Mouse (Mus musculus): ENCODE measurements around the gene Ube2c. TPM values are rescaled to one million over a fixed set of nuclear protein-coding genes. Genes with fewer than 3 reads are reported as not detected.
A peak's percentile ranks its signal among the peaks of the same experiment; 100 is the strongest.
"Not testable (repeated sequence)": the region's sequence is repeated elsewhere in the genome, so short reads cannot be mapped to it uniquely, and the experiment has no call there.

Gene Ube2c
- total RNA-seq, 2 experiments from 2014 or later: 1.4 to 4.0 TPM

- DNase-seq (ENCODE audit: low spot score in 2 of 2): no peak
Observed at GRCm38 (mm10) chr2:164787779-164788178, 18.1 kb downstream of the Ube2c start.

GRCm38 (mm10) chr2:164788411-164788810 lies 18.7 kb downstream of the Ube2c start:
- no peak for DNase-seq (ENCODE audit: low spot score in 2 of 2)

DNA sequence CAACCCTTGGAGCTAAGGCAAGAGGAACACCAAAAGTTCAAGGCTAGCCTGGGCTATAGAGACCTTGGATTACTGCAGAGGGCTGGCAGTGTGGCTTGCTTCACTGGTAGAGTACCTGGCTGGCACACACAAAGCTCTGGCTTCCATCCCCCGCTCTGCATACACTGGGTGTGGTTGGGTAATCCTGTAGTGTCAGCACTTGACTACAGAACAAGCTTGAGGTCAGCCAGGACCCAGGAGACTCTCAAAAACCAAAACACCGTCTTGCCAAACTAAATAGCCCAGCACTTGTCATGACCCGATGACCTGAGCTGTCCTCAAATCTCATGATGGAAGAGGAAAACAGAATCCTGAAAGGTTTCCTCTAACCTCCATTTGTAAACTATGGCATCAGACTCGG lies 20.8 kb downstream of the Ube2c start:
- no peak for DNase-seq (ENCODE audit: low spot score in 2 of 2)

GRCm38 (mm10) chr2:164791841-164792261 lies 22.2 kb downstream of the Ube2c start:
- no peak for DNase-seq (ENCODE audit: low spot score in 2 of 2)

GRCm38 (mm10) chr2:164792400-164793190 lies 22.9 kb downstream of the Ube2c start:
- DNase-seq (ENCODE audit: low spot score in 2 of 2): peak in 1 of 2 experiments; percentile 27

DNA sequence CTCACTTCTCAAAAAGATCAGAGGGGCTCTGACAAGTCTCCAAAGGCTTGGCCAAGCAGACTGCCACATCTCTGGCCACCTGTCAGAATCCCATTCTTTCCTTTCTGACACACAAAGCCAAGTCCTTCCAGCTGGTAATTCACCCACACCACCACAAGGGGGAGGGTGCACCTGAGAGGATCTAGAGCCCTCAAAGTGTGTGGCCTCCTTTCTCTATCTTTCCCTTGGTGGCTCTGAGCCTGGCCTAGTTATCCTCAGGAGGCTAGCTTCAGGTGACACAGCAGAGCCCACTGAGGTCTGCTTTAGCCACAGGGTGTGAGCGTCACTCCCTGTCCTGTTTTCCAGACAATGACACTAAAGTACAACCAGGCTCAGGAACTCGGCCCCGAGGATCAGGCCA lies 23.5 kb downstream of the Ube2c start:
- DNase-seq (ENCODE audit: low spot score in 2 of 2): peak in 1 of 2 experiments; percentile 59

GRCm38 (mm10) chr2:164793772-164794171 lies 24.1 kb downstream of the Ube2c start:
- no peak for DNase-seq (ENCODE audit: low spot score in 2 of 2)

DNA sequence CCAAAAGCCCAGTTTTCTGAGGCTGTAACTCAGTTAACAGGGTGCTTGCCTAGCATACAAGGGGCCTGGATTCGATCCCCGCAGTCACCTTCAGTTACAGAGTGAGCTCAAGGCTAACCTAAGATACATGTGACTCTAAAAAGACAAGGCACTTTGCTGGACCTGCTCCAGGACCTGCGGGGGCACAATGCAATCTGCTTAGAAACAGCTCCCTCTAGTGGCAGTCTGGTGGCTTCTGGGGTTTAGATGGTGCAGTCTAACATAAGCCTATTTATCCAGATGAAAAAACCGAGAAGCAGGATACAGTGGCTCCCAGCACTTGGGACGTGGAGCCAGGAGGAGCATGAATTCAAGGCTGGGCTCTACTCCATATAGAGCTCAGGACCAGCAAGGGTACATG lies 24.6 kb downstream of the Ube2c start:
- DNase-seq (ENCODE audit: low spot score in 2 of 2): peak; percentile 72 to 82

- no peak for DNase-seq (ENCODE audit: low spot score in 2 of 2)
Observed at GRCm38 (mm10) chr2:164795868-164796267, 26.2 kb downstream of the Ube2c start.

- DNase-seq (ENCODE audit: low spot score in 2 of 2): not testable (repeated sequence)
Observed at GRCm38 (mm10) chr2:164798554-164798953, 28.9 kb downstream of the Ube2c start.

DNA sequence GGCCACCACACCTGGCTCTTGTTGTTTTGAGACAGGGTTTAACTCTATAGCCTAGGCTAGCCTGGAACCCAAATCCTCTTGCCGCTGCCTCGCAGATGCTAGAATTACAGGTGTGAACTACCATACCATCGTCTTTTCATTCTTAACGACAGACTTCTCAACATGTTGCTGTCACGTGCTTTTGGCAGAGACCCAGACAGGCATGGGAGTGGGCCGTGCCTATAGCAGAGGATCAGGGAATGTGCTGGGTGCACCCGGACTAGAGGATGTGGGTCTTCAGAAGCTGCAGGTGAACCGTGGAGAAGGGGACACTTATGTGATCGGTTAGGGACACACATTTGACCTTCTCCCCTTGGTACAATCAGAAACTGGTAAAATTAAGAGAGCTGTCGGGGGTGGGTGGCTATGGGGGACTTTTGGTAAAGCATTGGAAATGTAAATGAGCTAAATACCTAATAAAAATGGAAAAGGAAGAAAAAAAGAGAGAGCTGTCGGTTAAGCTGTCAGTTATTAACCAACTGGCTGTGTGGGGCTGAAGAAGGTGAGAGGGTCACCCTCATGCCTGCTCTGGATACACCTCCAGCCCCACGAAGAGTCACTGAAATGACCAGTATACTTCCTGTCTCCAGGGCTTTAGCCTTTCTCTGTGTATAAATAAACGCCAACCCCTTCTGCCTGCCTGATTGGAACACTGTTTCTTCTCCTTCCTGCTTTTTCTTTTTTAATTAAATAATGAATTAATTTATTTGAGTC lies 30.7 kb downstream of the Ube2c start:
- DNase-seq (ENCODE audit: low spot score in 2 of 2): no peak

GRCm38 (mm10) chr2:164803201-164803920 lies 33.7 kb downstream of the Ube2c start:
- DNase-seq (ENCODE audit: low spot score in 2 of 2): no peak

GRCm38 (mm10) chr2:164803921-164804313 lies 34.2 kb downstream of the Ube2c start:
- DNase-seq (ENCODE audit: low spot score in 2 of 2): no peak

DNA sequence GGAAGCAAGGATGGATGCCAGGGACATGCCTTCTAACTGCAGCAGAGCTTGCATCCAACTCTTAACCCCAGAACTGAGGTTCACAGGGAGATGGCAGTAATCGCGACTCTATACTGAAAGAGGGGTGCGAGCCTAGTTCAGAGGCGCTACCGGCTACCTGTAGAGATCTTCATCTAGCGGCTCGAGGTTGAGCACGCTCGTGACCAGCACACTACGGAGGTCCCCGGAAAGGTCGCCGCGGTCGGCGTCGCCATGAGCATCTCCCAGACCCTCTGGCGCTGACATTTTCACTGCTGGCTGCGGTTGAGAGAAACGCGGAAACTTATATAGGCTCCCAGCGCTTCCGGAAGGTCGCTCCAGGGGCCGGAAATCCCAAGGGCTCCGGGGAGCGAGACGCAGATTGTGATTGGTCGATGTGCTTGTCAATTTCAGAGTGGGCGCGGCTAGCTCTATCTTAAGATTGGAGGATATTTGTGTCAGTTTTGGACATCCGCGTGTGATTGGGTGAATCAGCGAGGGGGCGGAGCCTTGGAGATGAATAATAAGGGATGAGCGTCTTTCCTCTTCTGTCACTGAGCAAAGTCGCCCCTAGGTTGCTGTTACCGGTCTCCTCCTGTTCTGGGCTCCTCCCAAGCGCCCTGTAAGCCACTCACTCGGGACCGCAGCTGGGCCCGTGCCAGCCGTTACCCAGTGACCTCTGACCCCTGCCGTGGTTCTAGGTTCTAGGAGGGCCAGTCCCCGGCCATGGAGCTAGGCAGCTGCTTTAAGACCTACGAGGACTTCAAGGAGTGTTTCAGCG lies 35.0 kb downstream of the Ube2c start, which contains the start of the genes Acot8 and Zswim3:
Gene Acot8 (minus strand): TSS at position 350 of the 799 bp plus-strand sequence.
Gene Zswim3 (plus strand): TSS at position 566 of the 799 bp plus-strand sequence.
- DNase-seq (ENCODE audit: low spot score in 2 of 2): peak; percentile 95 to 97

DNA sequence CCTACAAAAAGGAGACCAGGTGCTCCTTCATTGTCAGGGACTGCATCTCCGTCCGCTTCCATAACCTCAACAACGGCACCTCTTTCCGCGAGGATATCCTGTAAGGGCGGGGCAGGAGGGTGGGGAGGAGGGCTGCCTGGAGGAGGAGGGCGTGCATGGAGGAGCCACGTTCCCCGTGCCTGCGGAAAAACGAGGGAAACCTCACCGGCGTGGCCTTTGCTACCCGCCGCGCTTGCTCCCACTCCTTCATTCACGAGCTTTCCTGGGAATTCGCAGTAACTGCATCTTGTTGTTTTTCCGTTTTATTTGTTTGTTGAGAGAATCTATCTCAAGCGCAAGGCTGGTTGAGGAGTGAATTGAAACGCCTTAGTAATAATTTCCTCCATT lies 35.6 kb downstream of the Ube2c start:
- no peak for DNase-seq (ENCODE audit: low spot score in 2 of 2)

DNA sequence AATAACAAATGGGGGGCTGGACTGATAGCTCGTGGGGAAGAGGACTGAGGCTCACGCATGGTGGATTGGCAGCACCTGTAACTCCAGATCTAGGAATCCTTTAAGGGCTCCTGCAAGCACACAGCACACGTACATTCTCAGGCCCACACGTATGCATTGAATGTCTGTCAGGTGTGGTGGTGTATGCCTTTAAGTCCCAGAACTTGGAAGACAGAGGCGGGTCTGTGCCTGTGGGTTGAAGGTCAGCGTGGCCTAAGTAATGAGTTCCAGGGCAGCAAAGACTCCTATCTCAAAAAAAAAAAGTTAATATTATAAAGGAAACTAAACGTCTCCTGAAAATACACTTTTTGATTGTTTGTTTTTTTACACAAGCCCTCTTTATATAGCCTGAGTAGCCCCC lies 36.9 kb downstream of the Ube2c start:
- DNase-seq (ENCODE audit: low spot score in 2 of 2): no peak

DNA sequence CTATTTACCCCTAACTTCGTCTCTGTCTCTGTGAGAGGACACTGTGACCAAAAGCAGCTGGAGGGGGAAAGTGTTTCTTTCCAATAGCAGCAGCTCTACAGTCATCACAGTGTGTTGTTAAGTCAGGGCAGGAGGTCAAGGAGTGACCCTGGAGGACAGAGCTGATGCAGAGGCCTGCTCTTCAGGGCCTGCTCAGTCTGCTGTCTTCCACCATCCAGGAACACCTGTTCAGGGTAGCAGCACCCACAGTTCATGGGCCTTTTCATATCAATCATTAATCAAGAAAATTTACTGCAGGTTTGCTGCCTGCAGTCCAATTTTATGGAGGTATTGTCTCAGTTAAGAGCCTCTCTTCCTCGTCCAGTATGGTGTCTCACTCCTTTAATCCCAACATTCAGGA lies 43.9 kb downstream of the Ube2c start:
- DNase-seq (ENCODE audit: low spot score in 2 of 2): no peak

DNA sequence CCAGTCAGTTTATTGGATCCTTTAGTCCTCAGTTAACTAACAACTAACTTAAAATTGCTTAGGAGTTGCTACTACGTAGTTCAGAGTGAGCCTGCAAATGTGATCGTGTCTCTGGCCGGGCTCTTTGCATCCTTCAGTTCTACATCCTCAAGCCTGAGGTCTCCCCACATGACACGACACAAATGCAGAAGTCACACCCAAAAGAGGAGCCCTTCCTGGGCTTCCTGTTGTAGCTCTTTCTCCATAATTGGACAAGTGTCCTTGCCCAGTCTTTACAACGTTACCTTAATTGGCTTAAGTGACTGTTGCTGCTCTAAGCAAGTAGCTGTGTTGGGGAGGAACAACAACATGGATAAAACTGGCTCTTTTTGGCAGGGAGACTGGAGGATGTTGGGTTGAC lies 45.6 kb downstream of the Ube2c start:
- DNase-seq (ENCODE audit: low spot score in 2 of 2): no peak

GRCm38 (mm10) chr2:164815821-164816220 lies 46.1 kb downstream of the Ube2c start:
- DNase-seq (ENCODE audit: low spot score in 2 of 2): no peak

- no peak for DNase-seq (ENCODE audit: low spot score in 2 of 2)
Observed at GRCm38 (mm10) chr2:164817206-164817605, 47.5 kb downstream of the Ube2c start.

DNA sequence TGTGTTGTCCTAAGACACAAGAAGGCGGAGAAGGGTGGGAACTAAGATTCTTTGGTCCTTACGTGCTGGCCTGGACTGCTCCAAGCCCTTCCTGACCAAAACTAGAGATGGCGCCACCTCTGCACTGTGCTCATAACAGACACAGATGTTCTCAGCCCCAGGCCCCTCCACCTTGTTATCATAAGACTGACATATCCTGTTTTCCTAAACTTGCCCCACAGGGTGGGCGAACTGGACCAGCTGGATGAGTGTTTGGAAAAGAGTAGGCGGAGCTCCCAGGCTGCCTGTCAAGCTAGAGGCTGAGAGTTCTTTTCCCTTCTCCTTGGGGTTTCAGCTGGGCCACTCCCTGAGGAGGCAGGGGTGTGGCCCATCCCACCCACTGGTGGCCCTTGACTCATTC lies 48.0 kb downstream of the Ube2c start:
- DNase-seq (ENCODE audit: low spot score in 2 of 2): no peak
